Mouse (Mus musculus) heart, postnatal 25 days (tissue): ENCODE results near the gene Rasl11a. TPM values are rescaled to one million over a fixed set of nuclear protein-coding genes. Genes with fewer than 3 reads are reported as not detected.

Experiments used
- DNase-seq: peaks from one replicate; pipeline ENCODE4 v3.0.0; 2022; ENCODE audit warnings: low spot score
- intact Hi-C: fragments of 180-260 bp; cut with DNase I; formaldehyde crosslinking; loops from one replicate; pipeline ENCODE4 v1.15.1; 2025
- total RNA-seq, 2 experiments: library from RNA; stranded (reverse); gene quantifications; 2 replicates each; pipeline ENCODE4 v1.2.3; 2021

Rasl11a gene
- 1 to 10 TPM; 2.2 to 3.9 TPM for total RNA-seq

- peak; percentile 82 for DNase-seq
Observed at GRCm38 (mm10) chr5:146844945-146845365, at the start of gene Rasl11a. Gene Rasl11a (plus strand): TSS chr5:146845071.

GRCm38 (mm10) chr5:146795728-146796127 is 49.1 kb upstream of the Rasl11a start:
- intact Hi-C loops: no loop called here
- no peak for DNase-seq

More at GRCm38 (mm10) chr5:146844945-146845365, at the start of gene Rasl11a:
- intact Hi-C loops: loop anchor here (1.0 to 5.0 kb wide), 2 partner anchors 52 to 139 kb away; no protein-coding TSS in a partner anchor

GRCm38 (mm10) chr5:146798031-146798430 is 46.8 kb upstream of the Rasl11a start:
- intact Hi-C loops: no loop called here
- no peak for DNase-seq

- intact Hi-C loops: no loop called here
Observed at GRCm38 (mm10) chr5:146806004-146806430, 38.9 kb upstream of the Rasl11a start.

GRCm38 (mm10) chr5:146809951-146810350 is 34.9 kb upstream of the Rasl11a start:
- no peak for DNase-seq
- intact Hi-C loops: no loop called here

More at GRCm38 (mm10) chr5:146806004-146806430, 38.9 kb upstream of the Rasl11a start:
- DNase-seq: no peak

GRCm38 (mm10) chr5:146812866-146813265 is 32.0 kb upstream of the Rasl11a start:
- intact Hi-C loops: no loop called here

GRCm38 (mm10) chr5:146813421-146813820 is 31.4 kb upstream of the Rasl11a start:
- intact Hi-C loops: no loop called here
- no peak for DNase-seq

More at GRCm38 (mm10) chr5:146812866-146813265, 32.0 kb upstream of the Rasl11a start:
- no peak for DNase-seq

GRCm38 (mm10) chr5:146815394-146815793 is 29.5 kb upstream of the Rasl11a start:
- intact Hi-C loops: no loop called here
- DNase-seq: no peak

GRCm38 (mm10) chr5:146817583-146817982 is 27.3 kb upstream of the Rasl11a start:
- intact Hi-C loops: no loop called here
- DNase-seq: no peak

GRCm38 (mm10) chr5:146818906-146819623 is 25.8 kb upstream of the Rasl11a start:
- DNase-seq: no peak
- intact Hi-C loops: no loop called here

GRCm38 (mm10) chr5:146823005-146823404 is 21.9 kb upstream of the Rasl11a start:
- intact Hi-C loops: no loop called here
- DNase-seq: no peak

GRCm38 (mm10) chr5:146829528-146829927 is 15.3 kb upstream of the Rasl11a start:
- intact Hi-C loops: loop anchor here (2.0 kb wide), 1 partner anchor 29 kb away; no protein-coding TSS in a partner anchor
- DNase-seq: no peak

- DNase-seq: no peak
- intact Hi-C loops: loop anchor here (10.0 kb wide), 1 partner anchor 242 kb away; the partner anchor contains the start of genes Lnx2 and Polr1d
Observed at GRCm38 (mm10) chr5:146832435-146832768, 12.5 kb upstream of the Rasl11a start.

GRCm38 (mm10) chr5:146832769-146833448 is 12.0 kb upstream of the Rasl11a start, which contains the start of gene Rpl21:
Gene Rpl21 (plus strand): TSS chr5:146832890.
- peak; percentile 86 for DNase-seq
- intact Hi-C loops: loop anchor here (10.0 kb wide), 1 partner anchor 242 kb away; the partner anchor contains the start of genes Lnx2 and Polr1d

GRCm38 (mm10) chr5:146833673-146834201 is 11.1 kb upstream of the Rasl11a start:
- no peak for DNase-seq
- intact Hi-C loops: loop anchor here (10.0 kb wide), 1 partner anchor 241 kb away; the partner anchor contains the start of genes Lnx2 and Polr1d

GRCm38 (mm10) chr5:146834959-146835358 is 9.9 kb upstream of the Rasl11a start:
- intact Hi-C loops: loop anchor here (5.0 to 10.0 kb wide), 2 partner anchors 127 to 240 kb away; partner anchors contain the start of genes Lnx2, Mtif3 and Polr1d
- DNase-seq: no peak

GRCm38 (mm10) chr5:146837967-146838720 is 6.7 kb upstream of the Rasl11a start:
- no peak for DNase-seq
- intact Hi-C loops: loop anchor here (5.0 to 10.0 kb wide), 2 partner anchors 124 to 237 kb away; partner anchors contain the start of genes Lnx2, Mtif3 and Polr1d

- intact Hi-C loops: loop anchor here (5.0 to 10.0 kb wide), 2 partner anchors 123 to 236 kb away; partner anchors contain the start of genes Lnx2, Mtif3 and Polr1d
- no peak for DNase-seq
Observed at GRCm38 (mm10) chr5:146838836-146839648, 5.8 kb upstream of the Rasl11a start.
